Mouse (Mus musculus) forebrain, embryonic 12.5 days (tissue): ENCODE results near the gene Galntl6. TPM values are rescaled to one million over a fixed set of nuclear protein-coding genes. Genes with fewer than 3 reads are reported as not detected.

ENCODE experiments used
- ATAC-seq: fragments of 200-750 bp; cut with Nextera tagmentation; 2 replicates; pipeline ENCODE4 v1.8.0; 2017; ENCODE audit warnings: moderate TSS enrichment; ENCODE audit not compliant: low FRiP score
- H3K27ac ChIP-seq: fragments of 300-500 bp; sonication (generic); 2 replicates; pipeline ENCODE4 v1.5.1; 2016; ENCODE audit warnings: mild to moderate bottlenecking
- H3K27me3 ChIP-seq: fragments of 300-500 bp; sonication (generic); 2 replicates; pipeline ENCODE4 v1.6.1; 2016; ENCODE audit warnings: mild to moderate bottlenecking
- H3K36me3 ChIP-seq: fragments of 300-500 bp; sonication (generic); replicated peaks from 2 replicates; pipeline ENCODE4 v1.6.1; 2016; ENCODE audit warnings: mild to moderate bottlenecking
- H3K4me1 ChIP-seq: fragments of 300-500 bp; sonication (generic); 2 replicates; pipeline ENCODE4 v1.6.1; 2016
- H3K4me2 ChIP-seq: fragments of 300-500 bp; sonication (generic); 2 replicates; pipeline ENCODE4 v1.6.1; 2016; ENCODE audit warnings: mild to moderate bottlenecking, moderate library complexity
- H3K4me3 ChIP-seq: fragments of 300-500 bp; sonication (generic); replicated peaks from 2 replicates; pipeline ENCODE4 v1.5.1; 2016; ENCODE audit warnings: mild to moderate bottlenecking
- H3K9ac ChIP-seq: fragments of 300-500 bp; sonication (generic); 2 replicates; pipeline ENCODE4 v1.6.1; 2016; ENCODE audit warnings: mild to moderate bottlenecking
- H3K9me3 ChIP-seq: fragments of 300-500 bp; sonication (generic); 2 replicates; pipeline ENCODE4 v1.6.1; 2016
- WGBS: fragments of 180-500 bp; shearing (Covaris S2); methylation state at CpG from one replicate; pipeline ENCODE4 v1.1.7; 2016; 5-methylcytosine and 5-hydroxymethylcytosine counted together
- polyA plus RNA-seq: library from polyadenylated mRNA; unstranded; fragments of >200 nt; fragmentation: Nextera tagmentation; extraction: Ambion mirVana; gene quantifications from 2 replicates; pipeline ENCODE4 v1.2.1, GENCODE M21; 2016

The Galntl6 gene
- polyA plus RNA-seq, 1 experiment from 2014 or later: 2.5 TPM

GRCm38 (mm10) chr8:57728276-57728675 lies 1184.2 kb downstream of the Galntl6 start:
- no peaks in the 10 kb centered on the region for H3K9me3 ChIP-seq
- no peak overlapping the region for H3K27ac ChIP-seq
- H3K4me3 ChIP-seq: no peak overlapping the region
- H3K9ac ChIP-seq: no peak overlapping the region
- no peak overlapping the region for H3K4me2 ChIP-seq
- ATAC-seq: no peak
- peaks cover 7% of the 10 kb centered on the region for H3K4me1 ChIP-seq
- WGBS: 51% methylated on average over 2 of the region's 2 CpGs
- H3K27me3 ChIP-seq: no peaks in the 10 kb centered on the region
- H3K36me3 ChIP-seq: no peaks in the 10 kb centered on the region

GRCm38 (mm10) chr8:57724843-57725627 lies 1187.4 kb downstream of the Galntl6 start:
- Histone ChIP-seq H3K9me3 (no peaks in the 10 kb centered on the region), H3K4me3 (no peak overlapping the region), H3K27me3 (no peaks in the 10 kb centered on the region), H3K4me2 (no peak overlapping the region), H3K36me3 (no peaks in the 10 kb centered on the region), H3K4me1 (no peaks in the 10 kb centered on the region), H3K27ac (no peak overlapping the region), H3K9ac (no peak overlapping the region)
- no peak for ATAC-seq
- 88% methylated on average over 13 of the region's 13 CpGs for WGBS

Other genes starting within 250 kb of the Galntl6 start
- gene BC030500, start 885 bp downstream of the Galntl6 start, polyA plus RNA-seq: 2.9 and 3.2 TPM in 2 replicates